Mouse (Mus musculus) olfactory bulb, adult 2 months (tissue): Measurements from ENCODE around the gene Gpr1.

ENCODE experiments used
- CTCF ChIP-seq: fragments of 200-500 bp; IDR thresholded peaks from 2 replicates; pipeline ENCODE4 v1.5.1; 2012; ENCODE audit warnings: low read depth, mild to moderate bottlenecking, low read length, moderate library complexity; ENCODE audit not compliant: insufficient read depth
- POLR2A ChIP-seq: fragments of 200-500 bp; IDR thresholded peaks from 2 replicates; pipeline ENCODE4 v1.6.1; 2012; ENCODE audit warnings: mild to moderate bottlenecking, low read depth, low read length, moderate library complexity; ENCODE audit not compliant: insufficient read depth

DNA sequence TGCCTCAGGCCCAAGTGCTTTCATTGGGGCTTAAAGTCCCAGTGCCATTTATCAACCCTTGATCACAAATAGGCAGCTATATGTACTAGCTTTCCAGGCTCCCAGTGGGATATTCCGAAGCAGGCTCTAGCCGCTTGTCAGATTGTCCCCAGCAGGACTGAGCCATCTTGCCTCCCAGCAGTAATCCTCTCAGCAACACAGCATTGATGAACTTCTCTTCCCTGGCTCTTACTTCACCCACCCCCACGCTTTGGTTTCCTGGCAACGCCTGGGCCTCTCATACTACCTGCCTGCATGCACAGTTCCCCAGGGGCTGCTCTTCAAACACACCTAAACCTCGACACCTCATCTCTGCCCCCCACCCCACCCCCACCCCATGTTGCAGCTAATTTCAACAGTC lies 23.0 kb upstream of the Gpr1 start:
- TF ChIP-seq CTCF (no peak), POLR2A (no peak)
